Comparison of ENCODE assay signal across 12 mouse cellular contexts in genomic region chr7:72519359-72520115, GRCm38 (mm10).
A peak's percentile ranks its signal among the peaks of the same experiment; 100 is the strongest.
DNase-seq lines count a peak whose midpoint lies in the region; ATAC-seq and TF ChIP-seq lines count a peak whose summit lies in the region.
"Had no signal": no experiment of that assay in that cellular context is flagged by ENCODE, and none has a peak within 500 bp of the region (broad histone marks: within the 10 kb centered on the region; RNA-seq: fewer than 3 reads in every experiment).

No protein-coding gene starts in this region.

- no peaks in the 10 kb centered on the region for H3K27me3 ChIP-seq in heart, adult 2 months (ENCODE audit: control insufficient read depth, insufficient read depth, low read length)
- H3K27me3 ChIP-seq in liver, embryonic 16.5 days (ENCODE audit: control insufficient read depth, insufficient read depth, low read depth, low read length), result no peaks in the 10 kb centered on the region
- H3K27me3 ChIP-seq in liver, embryonic 11.5 days (replicated peaks; ENCODE audit: control insufficient read depth, insufficient read depth, low read length), result no peaks in the 10 kb centered on the region

- no peak overlapping the region for H3K4me2 ChIP-seq in liver, embryonic 16.5 days (ENCODE audit: low read depth, low read length)
- H3K4me2 ChIP-seq in liver, embryonic 11.5 days, result no peak overlapping the region

- TF ChIP-seq CTCF in heart, adult 2 months (IDR thresholded peaks at IDR 0.05), result no peak

- no peak overlapping the region for H3K4me3 ChIP-seq in heart, adult 2 months
- no peak overlapping the region for H3K4me3 ChIP-seq in liver, embryonic 16.5 days (ENCODE audit: low read depth, low read length)
- H3K4me3 ChIP-seq in liver, embryonic 11.5 days (ENCODE audit: low read depth, low read length), result no peak overlapping the region

- no peak for TF ChIP-seq POLR2A in heart, adult 2 months (IDR thresholded peaks at IDR 0.05; ENCODE audit: insufficient read depth, low read depth, low read length)

- peak; percentile 85 for DNase-seq in heart, adult 11 months
- no peak for DNase-seq in heart, adult 2 months
- DNase-seq in liver, embryonic 11.5 days (ENCODE audit: low spot score), result no peak
- peak; percentile 77 for DNase-seq in NIH3T3 (ENCODE audit: low read depth)
- peak; percentile 74 for DNase-seq in fat pad, adult 2 months (ENCODE audit: extremely low read depth, low read depth, low spot score)
- no peak for DNase-seq in left cerebral cortex, postnatal 25 days (ENCODE audit: low spot score in 2 of 2)
- DNase-seq: cerebellum, adult 9-10 months; kidney, postnatal 4 days; liver, postnatal 0 days; thymus, adult 2 months had no signal

- no peak overlapping the region for H3K9ac ChIP-seq in heart, adult 2 months (ENCODE audit: low read depth, low read length)
- H3K9ac ChIP-seq in liver, embryonic 16.5 days (ENCODE audit: low read depth, low read length), result no peak overlapping the region
- no peak overlapping the region for H3K9ac ChIP-seq in liver, embryonic 11.5 days (ENCODE audit: low read depth, low read length)
- H3K9ac ChIP-seq: liver, postnatal 0 days had no signal

- ATAC-seq in liver, embryonic 16.5 days (ENCODE audit: low read depth), result 0 out of 2 replicates have a peak, but pooled peaks have one; percentile 24
- ATAC-seq in liver, embryonic 11.5 days (replicated peaks; ENCODE audit: low FRiP score), result no peak
- no peak for ATAC-seq in inflammation-experienced regulatory T-cells, adult 6 months
- ATAC-seq: liver, postnatal 0 days had no signal

- TF ChIP-seq EP300 in heart, adult 2 months (IDR thresholded peaks at IDR 0.05; ENCODE audit: insufficient read depth, low read depth, low read length), result no peak

- intact Hi-C loops in heart, adult 2 months (cut with DNase I), result no loop called here
- intact Hi-C loops in left cerebral cortex, postnatal 25 days (cut with DNase I), result no loop called here

- no peaks in the 10 kb centered on the region for H3K9me3 ChIP-seq in liver, embryonic 16.5 days (replicated peaks; ENCODE audit: control insufficient read depth, low read length)
- no peaks in the 10 kb centered on the region for H3K9me3 ChIP-seq in liver, embryonic 11.5 days (ENCODE audit: control insufficient read depth, low read length)

- peaks cover 1% of the 10 kb centered on the region; the same call in 1 of the 2 replicates for H3K4me1 ChIP-seq in heart, adult 2 months (ENCODE audit: control insufficient read depth, insufficient read depth, low read length)
- no peaks in the 10 kb centered on the region for H3K4me1 ChIP-seq in liver, embryonic 16.5 days (ENCODE audit: control insufficient read depth, low read depth, low read length)
- H3K4me1 ChIP-seq in liver, embryonic 11.5 days (replicated peaks; ENCODE audit: control insufficient read depth, insufficient read depth, low read length), result no peaks in the 10 kb centered on the region

- H3K36me3 ChIP-seq in heart, adult 2 months (ENCODE audit: control insufficient read depth, insufficient read depth, low read length), result no peaks in the 10 kb centered on the region
- H3K36me3 ChIP-seq in liver, embryonic 16.5 days (ENCODE audit: control insufficient read depth, insufficient read depth), result no peaks in the 10 kb centered on the region
- no peaks in the 10 kb centered on the region for H3K36me3 ChIP-seq in liver, embryonic 11.5 days (ENCODE audit: control insufficient read depth, insufficient read depth, low read length)

- no peaks in the 10 kb centered on the region for H3K79me2 ChIP-seq in heart, adult 2 months (replicated peaks; ENCODE audit: control insufficient read depth, insufficient read depth, low read length)

- WGBS in heart, adult 2 months, result 47% methylated on average over 6 of the region's 6 CpGs
- 49% methylated on average over 6 of the region's 6 CpGs for WGBS in liver, embryonic 16.5 days (ENCODE audit: insufficient replicate concordance)
- 70% methylated on average over 6 of the region's 6 CpGs for WGBS in liver, embryonic 11.5 days

- no peak overlapping the region for H3K27ac ChIP-seq in heart, adult 2 months
- H3K27ac ChIP-seq in liver, embryonic 16.5 days (ENCODE audit: low read length), result no peak overlapping the region
- no peak overlapping the region for H3K27ac ChIP-seq in liver, embryonic 11.5 days (ENCODE audit: low read depth, low read length)

Comparison
In these comparisons a context has a peak if more than half of its experiments do, and no peak if none do; other contexts are left out.
1. DNase-seq: peak in heart, adult 11 months (single experiment), NIH3T3 (single experiment) and fat pad, adult 2 months (single experiment); none in heart, adult 2 months (0 of 2), liver, embryonic 11.5 days (single experiment) and left cerebral cortex, postnatal 25 days (0 of 2).